ENCODE assay signal across 10 mouse cellular contexts in genomic region chr10:118011687-118012567, GRCm38 (mm10).
DNase-seq lines count a peak whose midpoint lies in the region; ATAC-seq lines count a peak whose summit lies in the region.
"Had no signal": no experiment of that assay in that cellular context is flagged by ENCODE, and none has a peak within 500 bp of the region (broad histone marks: within the 10 kb centered on the region; RNA-seq: fewer than 3 reads in every experiment).

No protein-coding gene starts in this region.

- H3K9me3 ChIP-seq in limb, embryonic 11.5 days (ENCODE audit: control insufficient read depth, low read length), result no peaks in the 10 kb centered on the region
- H3K9me3 ChIP-seq in limb, embryonic 10.5 days (replicated peaks), result peaks cover 3% of the 10 kb centered on the region
- H3K9me3 ChIP-seq in kidney, embryonic 15.5 days (replicated peaks), result peaks cover 8% of the 10 kb centered on the region
- H3K9me3 ChIP-seq: intestine, embryonic 15.5 days had no signal

- no peaks in the 10 kb centered on the region for H3K36me3 ChIP-seq in limb, embryonic 11.5 days (ENCODE audit: control insufficient read depth, insufficient read depth, low read length)
- H3K36me3 ChIP-seq in limb, embryonic 10.5 days, result no peaks in the 10 kb centered on the region
- H3K36me3 ChIP-seq in kidney, embryonic 15.5 days, result no peaks in the 10 kb centered on the region
- H3K36me3 ChIP-seq: intestine, embryonic 15.5 days; liver, embryonic 13.5 days had no signal

- H3K4me3 ChIP-seq in limb, embryonic 11.5 days (ENCODE audit: low read depth, low read length), result no peak overlapping the region
- H3K4me3 ChIP-seq in limb, embryonic 10.5 days, result no peak overlapping the region
- H3K4me3 ChIP-seq in kidney, embryonic 15.5 days (replicated peaks), result no peak overlapping the region
- H3K4me3 ChIP-seq: intestine, embryonic 15.5 days; liver, embryonic 13.5 days had no signal

- no peak overlapping the region for H3K9ac ChIP-seq in limb, embryonic 11.5 days (ENCODE audit: low read length)
- no peak overlapping the region for H3K9ac ChIP-seq in kidney, embryonic 15.5 days
- H3K9ac ChIP-seq: intestine, embryonic 15.5 days; liver, embryonic 13.5 days had no signal

- peak; percentile 18 for DNase-seq in limb, embryonic 11.5 days (ENCODE audit: low spot score)
- no peak for DNase-seq in limb, embryonic 10.5 days (ENCODE audit: low spot score)
- DNase-seq in spleen, postnatal 10 days (ENCODE audit: low spot score in 2 of 2), result no peak
- no peak for DNase-seq in right cerebral cortex, adult 2 months (ENCODE audit: low spot score in 2 of 2)
- DNase-seq: liver, embryonic 13.5 days; thymus, adult 18-20 months had no signal

- no peak overlapping the region for H3K4me2 ChIP-seq in limb, embryonic 11.5 days (ENCODE audit: low read depth, severe bottlenecking)
- H3K4me2 ChIP-seq in kidney, embryonic 15.5 days, result no peak overlapping the region
- H3K4me2 ChIP-seq: intestine, embryonic 15.5 days; liver, embryonic 13.5 days had no signal

- WGBS in limb, embryonic 11.5 days, result 80% methylated on average over 10 of the region's 10 CpGs
- 85% methylated on average over 10 of the region's 10 CpGs for WGBS in limb, embryonic 10.5 days
- 63% methylated on average over 10 of the region's 10 CpGs for WGBS in kidney, embryonic 15.5 days

- H3K27me3 ChIP-seq in limb, embryonic 11.5 days (ENCODE audit: control insufficient read depth, insufficient read depth, low read length), result no peaks in the 10 kb centered on the region
- H3K27me3 ChIP-seq in limb, embryonic 10.5 days (ENCODE audit: low read depth, poor library complexity, severe bottlenecking), result no peaks in the 10 kb centered on the region
- no peaks in the 10 kb centered on the region for H3K27me3 ChIP-seq in kidney, embryonic 15.5 days
- H3K27me3 ChIP-seq: intestine, embryonic 15.5 days; liver, embryonic 13.5 days had no signal

- H3K4me1 ChIP-seq in limb, embryonic 11.5 days (ENCODE audit: control insufficient read depth, insufficient read depth, low read length), result no peaks in the 10 kb centered on the region
- H3K4me1 ChIP-seq in limb, embryonic 10.5 days, result peaks cover 4% of the 10 kb centered on the region; the same call in 1 of the 2 replicates
- no peaks in the 10 kb centered on the region; the same call in 1 of the 2 replicates for H3K4me1 ChIP-seq in kidney, embryonic 15.5 days
- H3K4me1 ChIP-seq: intestine, embryonic 15.5 days; liver, embryonic 13.5 days had no signal

- ATAC-seq in limb, embryonic 11.5 days (ENCODE audit: insufficient number of reproducible peaks, low FRiP score, low TSS enrichment, low read depth), result no peak
- peak; percentile 67 for ATAC-seq in granulocyte monocyte progenitor cell, adult 5-6 weeks (replicated peaks; ENCODE audit: poor library complexity, severe bottlenecking)
- ATAC-seq in kidney, embryonic 15.5 days (replicated peaks; ENCODE audit: low FRiP score), result no peak
- peak; percentile 55 for ATAC-seq in megakaryocyte progenitor cell, adult 5-6 weeks (replicated peaks; ENCODE audit: poor library complexity)
- ATAC-seq: intestine, embryonic 15.5 days had no signal

- H3K27ac ChIP-seq in limb, embryonic 11.5 days (replicated peaks; ENCODE audit: low read depth, low read length), result no peak overlapping the region
- no peak overlapping the region for H3K27ac ChIP-seq in limb, embryonic 10.5 days
- H3K27ac ChIP-seq in kidney, embryonic 15.5 days, result peak overlapping the region; percentile 74
- H3K27ac ChIP-seq: intestine, embryonic 15.5 days; liver, embryonic 13.5 days had no signal

Comparison
In these comparisons a context has a peak if more than half of its experiments do, and no peak if none do; other contexts are left out.
1. ATAC-seq: peak in granulocyte monocyte progenitor cell, adult 5-6 weeks (single experiment) and megakaryocyte progenitor cell, adult 5-6 weeks (single experiment); none in limb, embryonic 11.5 days (single experiment) and kidney, embryonic 15.5 days (single experiment).